Mouse (Mus musculus) midbrain, embryonic 14.5 days (tissue): Measurements from ENCODE around the gene Mrps21. TPM values are rescaled to one million over a fixed set of nuclear protein-coding genes. Genes with fewer than 3 reads are reported as not detected.
A peak's percentile ranks its signal among the peaks of the same experiment; 100 is the strongest.

ENCODE experiments used
- ATAC-seq: fragments of 200-750 bp; cut with Nextera tagmentation; 2 replicates; pipeline ENCODE4 v1.8.0; 2017; ENCODE audit warnings: moderate number of reproducible peaks, moderate library complexity; ENCODE audit not compliant: low FRiP score, low TSS enrichment
- DNase-seq: peaks from one replicate; pipeline ENCODE4 v3.0.0-alpha.2; 2015
- H3K27ac ChIP-seq: fragments of 300-500 bp; sonication (generic); replicated peaks from 2 replicates; pipeline ENCODE4 v1.5.1; 2014; ENCODE audit warnings: mild to moderate bottlenecking, low read depth, low read length, moderate library complexity
- H3K27me3 ChIP-seq: fragments of 300-500 bp; sonication (generic); 2 replicates; pipeline ENCODE4 v1.6.1; 2014; ENCODE audit warnings: low read length, control low read depth, mixed read lengths; ENCODE audit not compliant: control insufficient read depth, insufficient read depth
- H3K36me3 ChIP-seq: fragments of 300-500 bp; sonication (generic); 2 replicates; pipeline ENCODE4 v1.6.1; 2014; ENCODE audit warnings: low read length, control low read depth; ENCODE audit not compliant: control insufficient read depth, insufficient read depth
- H3K4me1 ChIP-seq: fragments of 300-500 bp; sonication (generic); 2 replicates; pipeline ENCODE4 v1.6.1; 2014; ENCODE audit warnings: mild to moderate bottlenecking, antibody characterized with exemption, low read length, control low read depth; ENCODE audit not compliant: control insufficient read depth, insufficient read depth
- H3K4me2 ChIP-seq: fragments of 300-500 bp; sonication (generic); 2 replicates; pipeline ENCODE4 v1.6.1; 2014; ENCODE audit warnings: mild to moderate bottlenecking, low read length, moderate library complexity
- H3K4me3 ChIP-seq: fragments of 300-500 bp; sonication (generic); replicated peaks from 2 replicates; pipeline ENCODE4 v1.5.1; 2014; ENCODE audit warnings: low read depth, low read length
- H3K9ac ChIP-seq: fragments of 300-500 bp; sonication (generic); replicated peaks from 2 replicates; pipeline ENCODE4 v1.6.1; 2014; ENCODE audit warnings: mild to moderate bottlenecking, low read length, moderate library complexity
- H3K9me3 ChIP-seq: fragments of 300-500 bp; sonication (generic); 2 replicates; pipeline ENCODE4 v1.6.1; 2016; ENCODE audit warnings: low read length, control low read depth, mixed read lengths; ENCODE audit not compliant: control insufficient read depth
- WGBS: fragments of 180-500 bp; shearing (Covaris S2); extraction: QIAGEN DNeasy Blood & Tissue Kit; methylation state at CpG from one replicate; pipeline ENCODE4 v1.1.7; 2014; 5-methylcytosine and 5-hydroxymethylcytosine counted together
- polyA plus RNA-seq: library from polyadenylated mRNA; unstranded; fragments of >200 nt; fragmentation: Nextera tagmentation; extraction: Ambion mirVana; gene quantifications from 2 replicates; pipeline ENCODE4 v1.2.1, GENCODE M21; 2014

Mrps21 gene
- polyA plus RNA-seq, 1 experiment from 2014 or later: 271 TPM

DNA sequence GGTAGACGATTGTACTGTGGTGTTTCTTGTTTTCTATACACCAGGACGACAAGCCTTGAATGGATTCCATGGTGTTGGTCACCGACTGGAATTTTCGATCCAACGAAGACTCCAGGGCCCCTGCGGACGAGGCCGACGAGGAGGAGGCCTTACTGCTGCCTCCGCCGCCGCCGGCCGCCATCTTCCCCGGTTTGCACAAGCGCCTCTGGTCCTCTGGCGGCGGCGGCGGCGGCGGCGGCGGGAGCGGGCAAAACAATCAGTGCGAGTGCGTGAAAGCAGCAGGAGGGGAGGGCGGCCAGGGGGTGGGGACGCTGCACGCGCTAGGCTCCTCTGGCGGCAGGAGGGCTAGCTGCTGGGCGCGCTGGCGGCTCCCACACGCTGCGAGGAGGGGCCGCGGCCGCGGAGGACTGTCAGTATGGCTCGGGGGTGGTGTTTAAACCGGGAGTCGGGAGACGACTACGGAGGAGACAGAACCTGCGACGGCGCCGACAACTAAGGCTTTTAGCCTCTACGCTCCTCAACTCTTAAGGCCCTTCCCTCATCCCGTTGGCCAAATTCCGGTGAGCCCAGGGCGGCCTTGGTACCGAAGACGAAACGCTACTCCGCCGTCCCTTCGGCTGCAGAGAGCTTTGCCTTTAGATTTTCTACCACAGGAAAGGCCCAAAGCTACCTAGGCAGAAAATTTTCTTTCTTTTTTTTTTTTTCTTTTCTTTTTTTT is 52.6 kb downstream of the Mrps21 start, which contains the start of gene Rprd2:
Gene Rprd2 (minus strand): TSS at position 293 of the 718 bp plus-strand sequence.
- Histone ChIP-seq H3K4me3 (peak within 1 kb of the TSS; percentile 74), H3K36me3 (no peaks in the 10 kb centered on the region), H3K4me2 (peak within 1 kb of the TSS; percentile 67), H3K27me3 (no peaks in the 10 kb centered on the region), H3K9ac (peak within 1 kb of the TSS; percentile 97), H3K27ac (peak within 1 kb of the TSS; percentile 100), H3K9me3 (no peaks in the 10 kb centered on the region), H3K4me1 (peaks cover 21% of the 10 kb centered on the region)
- WGBS: under 1% methylated on average over 60 of the region's 60 CpGs
- ATAC-seq (peak; percentile 67), DNase-seq (peak; percentile 84)

DNA sequence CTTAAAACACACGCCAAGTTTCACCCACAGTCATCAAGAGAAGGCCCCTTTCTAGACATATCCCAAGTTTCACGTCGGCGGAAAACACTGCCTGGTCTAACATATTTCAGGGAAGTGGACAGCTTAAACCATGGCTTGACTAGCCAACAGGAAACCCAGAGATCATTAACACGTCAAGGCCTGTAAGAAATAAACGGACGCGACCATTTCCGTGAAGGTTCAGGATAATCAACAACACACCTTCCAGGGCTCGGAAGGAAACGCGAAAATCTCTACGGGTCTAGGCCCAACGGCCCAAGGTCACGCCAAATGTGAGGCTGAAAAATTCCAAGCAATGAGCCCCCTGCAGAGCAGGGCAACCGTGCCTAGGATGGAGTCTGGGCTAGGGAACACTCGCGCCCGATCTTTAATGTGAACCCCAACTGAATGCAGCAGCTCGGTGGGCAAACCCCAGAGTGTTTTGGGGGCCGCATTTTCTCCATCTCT is 53.2 kb downstream of the Mrps21 start:
- Histone ChIP-seq H3K4me1 (peaks cover 21% of the 10 kb centered on the region), H3K4me3 (peak overlapping the region; percentile 74), H3K36me3 (no peaks in the 10 kb centered on the region), H3K9ac (peak overlapping the region; percentile 97), H3K27me3 (no peaks in the 10 kb centered on the region), H3K27ac (peak overlapping the region; percentile 100), H3K9me3 (no peaks in the 10 kb centered on the region), H3K4me2 (peak overlapping the region; percentile 67)
- DNase-seq (peak; percentile 63), ATAC-seq (0 out of 2 replicates have a peak, but pooled peaks have one; percentile 0)
- under 1% methylated on average over 21 of the region's 21 CpGs for WGBS

DNA sequence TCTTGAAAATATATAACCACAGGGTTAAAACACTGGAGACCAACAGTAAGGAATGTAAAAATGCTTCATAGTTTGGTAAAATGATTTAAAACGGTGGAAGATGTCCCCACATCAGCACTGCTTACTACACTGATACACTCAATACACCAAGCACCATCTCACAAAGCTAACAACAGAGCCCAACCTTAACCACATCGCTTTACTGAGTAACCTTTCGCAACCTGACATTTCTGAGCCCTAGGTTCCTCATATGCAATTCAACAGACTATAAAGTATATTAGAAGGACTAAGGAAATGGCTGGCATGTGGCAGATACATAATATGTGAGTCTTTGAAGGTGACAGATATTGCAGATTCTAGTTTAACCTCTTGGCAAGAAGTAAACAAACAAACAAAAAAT is 54.6 kb downstream of the Mrps21 start:
- peak overlapping the region; percentile 18; the same call in 1 of the 2 replicates for H3K4me3 ChIP-seq
- WGBS: 93% methylated on average over 3 of the region's 3 CpGs

More for the DNA sequence above, 54.6 kb downstream of the Mrps21 start:
- Histone ChIP-seq H3K36me3 (no peaks in the 10 kb centered on the region), H3K4me2 (peak overlapping the region; percentile 67), H3K4me1 (peaks cover 21% of the 10 kb centered on the region), H3K27ac (no peak overlapping the region), H3K9me3 (no peaks in the 10 kb centered on the region), H3K9ac (no peak overlapping the region; the same call in 1 of the 2 replicates), H3K27me3 (no peaks in the 10 kb centered on the region)
- DNase-seq: no peak
- ATAC-seq: no peak

Other genes with a start within 250 kb of the Mrps21 start
- gene Ensa, start 246.5 kb downstream of the Mrps21 start, polyA plus RNA-seq: 97.0 and 103 TPM in 2 replicates
- 44.1 and 65.7 TPM in 2 replicates for gene Mcl1, start 212.7 kb downstream of the Mrps21 start, polyA plus RNA-seq
- 0.80 and 1.1 TPM in 2 replicates for gene Adamtsl4, start 183.6 kb downstream of the Mrps21 start, polyA plus RNA-seq
- gene Ecm1, start 131.9 kb downstream of the Mrps21 start, polyA plus RNA-seq: 6.1 and 10.9 TPM in 2 replicates
- gene Tars2, start 111.3 kb downstream of the Mrps21 start, polyA plus RNA-seq: 41.6 and 52.3 TPM in 2 replicates
- 21.7 and 22.3 TPM in 2 replicates for gene Rprd2, start 52.7 kb downstream of the Mrps21 start, polyA plus RNA-seq
- gene Prpf3, start 15.6 kb downstream of the Mrps21 start, polyA plus RNA-seq: 34.0 and 44.1 TPM in 2 replicates
- 3.1 and 3.9 TPM in 2 replicates for gene Ciart, start 10.7 kb upstream of the Mrps21 start, polyA plus RNA-seq
- 11.1 and 14.9 TPM in 2 replicates for gene BC028528, start 20.5 kb upstream of the Mrps21 start, polyA plus RNA-seq
- gene Aph1a, start 22.4 kb upstream of the Mrps21 start, polyA plus RNA-seq: 34.7 and 68.9 TPM in 2 replicates
- gene Car14, start 33.2 kb upstream of the Mrps21 start, polyA plus RNA-seq: 2.1 and 8.6 TPM in 2 replicates
- 45.4 and 50.1 TPM in 2 replicates for gene Anp32e, start 57.7 kb upstream of the Mrps21 start, polyA plus RNA-seq
- 63.5 and 70.6 TPM in 2 replicates for gene Plekho1, start 124.5 kb upstream of the Mrps21 start, polyA plus RNA-seq
- gene Vps45, start 186.9 kb upstream of the Mrps21 start, polyA plus RNA-seq: 46.4 and 54.6 TPM in 2 replicates
- 5.3 and 6.1 TPM in 2 replicates for gene Otud7b, start 233.0 kb upstream of the Mrps21 start, polyA plus RNA-seq